Mouse (Mus musculus) heart, adult 2 months (tissue): Measurements from ENCODE around the gene Trat1.

Source experiments
- CTCF ChIP-seq: fragments of 200-600 bp; IDR thresholded peaks from 2 replicates; pipeline ENCODE4 v1.8.1; 2022; ENCODE audit warnings: antibody characterized with exemption, mild to moderate bottlenecking, moderate library complexity
- EP300 ChIP-seq: fragments of 200-500 bp; IDR thresholded peaks from 2 replicates; pipeline ENCODE4 v1.6.1; 2011; ENCODE audit warnings: low read depth, low read length, control low read depth; ENCODE audit not compliant: insufficient read depth
- POLR2A ChIP-seq: fragments of 200-500 bp; IDR thresholded peaks from 2 replicates; pipeline ENCODE4 v1.6.1; 2011; ENCODE audit warnings: mild to moderate bottlenecking, low read depth, low read length, control low read depth; ENCODE audit not compliant: insufficient read depth

- TF ChIP-seq CTCF (no peak), POLR2A (no peak), EP300 (no peak)
These were observed 31.8 kb downstream of the Trat1 start for GRCm38 (mm10) chr16:48739974-48740373.
